Mouse (Mus musculus) gastrocnemius, postnatal 4 days (tissue): ENCODE data around the gene Csde1. TPM values are rescaled to one million over a fixed set of nuclear protein-coding genes. Genes with fewer than 3 reads are reported as not detected.

Experiments used
- total RNA-seq, 2 experiments: library from RNA; stranded (reverse); gene quantifications; 2 replicates each; pipeline ENCODE4 v1.2.3; 2021

Csde1 gene
- total RNA-seq, 2 experiments from 2014 or later, result 357 to 376 TPM

Other genes with a start within 250 kb of the Csde1 start
- not detected for gene Tshb, start 237.7 kb upstream of the Csde1 start, total RNA-seq
- gene Sycp1, start 84.3 kb upstream of the Csde1 start, total RNA-seq, result not detected
- gene Nr1h5, start 56.3 kb upstream of the Csde1 start, total RNA-seq, result not detected
- 100 to 1,000 TPM in 1 of 2 experiments, 10 to 100 TPM in 1; 88.4 to 102 TPM for gene Sike1, start 24.7 kb upstream of the Csde1 start, total RNA-seq
- 100 to 1,000 TPM; 190 to 191 TPM for gene Nras, start 37.9 kb downstream of the Csde1 start, total RNA-seq
- gene Ampd1, start 53.6 kb downstream of the Csde1 start, total RNA-seq, result 100 to 1,000 TPM; 366 to 390 TPM
- gene Dennd2c, start 82.2 kb downstream of the Csde1 start, total RNA-seq, result 10 to 100 TPM; 14.6 to 16.0 TPM
- 10 to 100 TPM; 57.9 to 60.7 TPM for gene Bcas2, start 151.2 kb downstream of the Csde1 start, total RNA-seq